Mouse (Mus musculus): ENCODE results near the gene Ifi27l2a.

GRCm38 (mm10) chr12:103492767-103493166 is 49.3 kb upstream of the Ifi27l2a start:
- TF ChIP-seq USF1 (IDR thresholded peaks at IDR 0.05; ENCODE audit: low read depth): no peak
- no peak for TF ChIP-seq REST (IDR thresholded peaks at IDR 0.05; ENCODE audit: insufficient read depth, insufficient read length)
- no peak for TF ChIP-seq MYOD1 (IDR thresholded peaks at IDR 0.05; ENCODE audit: control insufficient read depth in 1 of 3, insufficient read length in 2 of 3, low read depth in 2 of 3)
- no peak for TF ChIP-seq E2F4 (IDR thresholded peaks at IDR 0.05; ENCODE audit: insufficient read depth)
- no peak for TF ChIP-seq MAX (IDR thresholded peaks at IDR 0.05; ENCODE audit: low read depth)

All from myocyte (in vitro differentiated cells).